Mouse (Mus musculus) lung, postnatal 0 days (tissue): ENCODE results near the gene Ptpn12.

Source experiments
- CTCF ChIP-seq: IDR thresholded peaks from 2 replicates; pipeline ENCODE4 v1.5.1; 2016; ENCODE audit warnings: antibody characterized with exemption, mild to moderate bottlenecking
- EP300 ChIP-seq: IDR thresholded peaks from 2 replicates; pipeline ENCODE4 v1.6.1; 2016; ENCODE audit warnings: antibody characterized with exemption, mild to moderate bottlenecking, control low read depth

- TF ChIP-seq CTCF (no peak), EP300 (no peak)
These were observed 92.4 kb downstream of the Ptpn12 start for GRCm38 (mm10) chr5:20963295-20963694.
